Mouse (Mus musculus) ES-Bruce4 (cell line): ENCODE data around the gene Atg2a.

Source experiments
- CTCF ChIP-seq: IDR thresholded peaks from one replicate; pipeline ENCODE4 v1.8.1; 2011; ENCODE audit warnings: low read depth, low read length
- POLR2A ChIP-seq: IDR thresholded peaks from one replicate; pipeline ENCODE4 v1.8.1; 2011; ENCODE audit warnings: low read length; ENCODE audit not compliant: insufficient read depth

DNA sequence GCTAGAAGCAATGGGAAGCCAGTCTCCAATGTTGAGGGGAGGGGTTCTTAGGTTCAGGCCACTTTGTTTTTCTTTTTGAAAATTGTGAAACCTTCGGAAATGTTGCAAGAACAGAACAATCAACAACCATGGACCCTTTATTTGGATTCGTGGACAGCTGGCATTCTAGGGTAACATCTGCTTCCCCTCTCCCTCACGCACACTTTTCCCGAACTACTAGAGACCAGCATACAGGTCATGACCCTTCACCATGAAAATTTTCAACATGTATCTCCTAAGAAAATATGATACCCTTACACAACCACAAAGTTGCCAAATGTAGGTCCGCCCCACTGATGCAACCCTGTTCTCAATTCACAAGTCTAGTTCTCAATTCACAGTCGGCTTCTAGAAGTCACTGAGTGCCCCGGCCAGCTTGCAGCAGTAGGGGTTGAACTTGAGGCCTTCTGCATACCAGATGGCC lies 27.2 kb downstream of the Atg2a start:
- no peak for TF ChIP-seq POLR2A
- TF ChIP-seq CTCF = no peak
